Mouse (Mus musculus): ENCODE results near the gene Ttc4. TPM values are rescaled to one million over a fixed set of nuclear protein-coding genes. Genes with fewer than 3 reads are reported as not detected.

Gene Ttc4
- polyA plus RNA-seq, 1 experiment from 2014 or later: 55.6 TPM

DNA sequence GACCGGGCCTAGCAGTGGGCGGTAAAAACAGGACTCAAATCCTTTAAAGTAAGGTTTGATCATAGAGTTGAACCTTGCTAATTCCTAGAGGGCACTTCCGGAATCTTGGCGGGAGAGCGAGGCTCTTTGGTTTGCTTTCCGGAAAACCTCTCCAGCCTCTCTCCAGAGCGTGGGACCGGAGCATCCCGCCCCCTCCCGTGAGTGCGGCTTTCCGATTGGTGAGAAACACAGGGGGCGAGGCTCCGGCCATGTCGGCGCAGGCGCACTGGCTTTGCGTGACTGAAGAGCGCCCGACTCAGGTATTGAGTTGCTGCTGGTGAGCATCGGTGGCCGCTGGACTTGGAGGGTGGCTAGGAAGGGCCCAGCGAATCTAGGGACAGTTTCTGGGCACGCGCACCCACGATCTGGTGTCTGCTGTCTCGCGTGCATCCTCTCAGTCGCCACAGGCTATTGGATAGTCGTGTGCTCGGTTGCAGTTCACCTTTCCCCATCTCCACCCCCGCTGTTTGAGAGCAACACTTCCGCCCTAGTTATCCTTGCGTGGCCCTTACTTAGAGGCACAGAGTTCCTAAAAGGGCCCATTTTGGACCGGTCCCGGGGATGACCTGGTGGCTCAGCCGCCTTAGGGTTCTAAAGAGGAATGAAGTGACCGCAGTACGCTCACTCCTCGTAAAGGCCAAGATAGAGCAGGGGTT, 27.8 kb downstream of the Ttc4 start, which contains the start of gene Pars2:
TSS of gene Pars2 (plus strand) at position 237 of the 695 bp plus-strand sequence.
- Histone ChIP-seq H3K27ac (ENCODE audit: poor library complexity, severe bottlenecking) (peak within 1 kb of the TSS; percentile 52; the same call in 1 of the 2 replicates), H3K27me3 (replicated peaks) (peaks cover 16% of the 10 kb centered on the region), H3K4me3 (peak within 1 kb of the TSS; percentile 72), H3K9me3 (replicated peaks) (no peaks in the 10 kb centered on the region), H3K4me2 (peak within 1 kb of the TSS; percentile 81), H3K36me3 (peaks cover 30% of the 10 kb centered on the region), H3K9ac (peak within 1 kb of the TSS; percentile 83), H3K4me1 (replicated peaks) (peaks cover 7% of the 10 kb centered on the region)
- 4% methylated on average over 40 of the region's 40 CpGs for WGBS
- peak; percentile 98 for ATAC-seq (ENCODE audit: insufficient number of reproducible peaks, low FRiP score)

DNA sequence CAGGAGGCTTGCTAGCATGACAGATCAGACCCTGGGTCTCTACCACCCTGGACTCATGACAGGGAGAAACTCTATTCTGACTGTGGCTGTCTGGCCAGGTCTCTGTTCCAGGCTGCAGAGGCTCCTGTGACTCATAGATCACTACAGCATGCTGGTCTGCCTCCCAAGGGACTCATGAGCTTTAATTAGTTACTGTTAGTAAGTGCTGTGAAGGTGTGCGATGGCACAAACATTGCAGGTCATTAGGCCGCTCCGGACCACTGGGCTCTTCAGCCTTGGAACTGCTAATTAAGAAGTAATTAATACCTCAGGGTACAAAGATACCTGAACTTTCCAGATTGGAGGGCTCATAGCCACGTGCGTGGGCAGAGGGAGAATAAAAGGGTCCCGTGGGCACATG, 31.6 kb downstream of the Ttc4 start:
- Histone ChIP-seq H3K4me1 (replicated peaks) (peaks cover 18% of the 10 kb centered on the region), H3K9me3 (replicated peaks) (no peaks in the 10 kb centered on the region), H3K9ac (no peak overlapping the region), H3K27ac (ENCODE audit: poor library complexity, severe bottlenecking) (no peak overlapping the region), H3K27me3 (replicated peaks) (peaks cover 30% of the 10 kb centered on the region), H3K4me3 (no peak overlapping the region), H3K36me3 (no peaks in the 10 kb centered on the region), H3K4me2 (no peak overlapping the region)
- no peak for ATAC-seq (ENCODE audit: insufficient number of reproducible peaks, low FRiP score)
- WGBS: 85% methylated on average over 6 of the region's 6 CpGs

DNA sequence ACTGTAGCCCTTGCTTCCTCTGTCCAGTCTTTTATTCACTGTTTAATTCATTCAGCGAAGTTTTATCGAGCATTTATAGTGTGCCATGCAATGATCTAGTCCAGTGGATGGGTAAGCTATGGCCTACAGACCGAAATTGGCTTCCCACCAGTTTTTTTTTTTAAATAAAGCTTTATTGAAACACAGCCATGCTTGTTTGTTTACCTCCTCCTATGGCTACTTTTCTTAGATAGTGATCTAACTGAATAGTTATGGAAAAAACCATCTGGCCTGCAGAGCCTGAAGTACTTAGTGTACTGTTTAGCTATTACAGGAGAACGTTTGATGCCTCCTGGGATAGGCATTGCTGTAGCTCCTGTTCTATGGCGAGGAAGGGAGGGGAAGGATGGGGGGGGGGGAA, 32.9 kb downstream of the Ttc4 start:
- Histone ChIP-seq H3K27ac (ENCODE audit: poor library complexity, severe bottlenecking) (no peak overlapping the region), H3K4me1 (replicated peaks) (peaks cover 11% of the 10 kb centered on the region), H3K36me3 (no peaks in the 10 kb centered on the region), H3K9ac (no peak overlapping the region), H3K27me3 (replicated peaks) (peaks cover 31% of the 10 kb centered on the region), H3K9me3 (replicated peaks) (no peaks in the 10 kb centered on the region), H3K4me3 (no peak overlapping the region), H3K4me2 (no peak overlapping the region)
- no peak for ATAC-seq (ENCODE audit: insufficient number of reproducible peaks, low FRiP score)
- WGBS: 75% methylated on average over 5 of the region's 5 CpGs

DNA sequence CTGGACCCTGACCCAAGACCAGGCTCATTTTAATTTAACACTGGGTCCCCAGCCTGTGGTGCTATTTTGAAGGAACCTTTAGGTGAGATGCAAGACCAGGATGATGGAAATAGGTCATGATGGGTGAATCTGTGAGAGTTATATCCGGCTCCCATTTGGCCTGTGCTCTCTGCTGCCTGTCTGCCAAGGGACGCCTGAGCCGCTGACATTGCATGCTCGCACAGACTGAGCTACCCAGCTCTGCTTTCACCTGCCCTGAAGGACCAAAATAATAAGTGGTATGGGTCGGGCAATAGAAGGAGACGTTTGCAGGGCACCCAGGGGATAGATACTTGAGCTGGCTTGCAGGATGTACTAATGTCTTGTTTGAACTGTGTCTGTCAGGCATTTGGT, 34.5 kb downstream of the Ttc4 start:
- ATAC-seq (ENCODE audit: insufficient number of reproducible peaks, low FRiP score): no peak
- 68% methylated on average over 6 of the region's 6 CpGs for WGBS
- H3K36me3 ChIP-seq: no peaks in the 10 kb centered on the region
- peaks cover 11% of the 10 kb centered on the region for H3K4me1 ChIP-seq (replicated peaks)
- H3K27ac ChIP-seq (ENCODE audit: poor library complexity, severe bottlenecking): no peak overlapping the region
- peaks cover 31% of the 10 kb centered on the region for H3K27me3 ChIP-seq (replicated peaks)
- no peaks in the 10 kb centered on the region for H3K9me3 ChIP-seq (replicated peaks)
- H3K9ac ChIP-seq: no peak overlapping the region
- H3K4me2 ChIP-seq: no peak overlapping the region
- H3K4me3 ChIP-seq: no peak overlapping the region

DNA sequence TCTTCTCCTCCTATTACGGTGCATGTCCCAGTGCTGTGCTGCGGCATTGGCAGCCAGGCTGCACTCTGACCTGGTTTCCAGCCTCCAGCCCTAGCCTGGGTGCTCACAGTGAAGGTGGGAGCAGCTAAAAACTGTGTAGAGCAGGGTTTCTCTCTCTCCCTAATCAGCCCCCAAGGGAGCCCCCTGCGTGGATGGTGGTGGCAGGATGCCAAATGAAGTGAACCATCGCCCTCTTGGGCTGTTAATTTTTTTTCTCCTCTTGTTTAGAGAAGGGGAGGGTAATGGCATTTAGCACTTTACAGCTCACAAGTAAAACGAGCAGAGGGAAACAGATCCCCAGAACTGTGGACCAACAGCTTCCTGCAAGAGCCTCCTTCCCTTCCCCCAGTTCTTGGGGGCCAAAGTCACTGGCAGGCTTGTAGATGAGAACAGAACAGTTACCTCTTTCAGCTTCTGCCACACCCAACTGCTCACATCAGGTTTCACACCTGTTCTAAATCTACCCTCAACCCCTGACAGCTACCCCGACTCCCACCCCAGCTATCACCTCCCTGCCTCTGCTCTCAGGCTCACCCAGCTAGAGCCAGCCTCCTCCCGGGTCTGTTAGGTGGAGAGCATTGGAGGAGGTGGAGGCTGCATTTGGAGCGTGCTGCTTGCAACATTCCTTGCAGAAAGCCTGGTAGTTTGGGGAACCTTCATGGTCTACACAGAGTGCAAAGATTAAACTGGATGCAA, 35.1 kb downstream of the Ttc4 start:
- no peaks in the 10 kb centered on the region for H3K36me3 ChIP-seq
- no peak overlapping the region for H3K9ac ChIP-seq
- H3K9me3 ChIP-seq (replicated peaks): no peaks in the 10 kb centered on the region
- H3K27me3 ChIP-seq (replicated peaks): peaks cover 27% of the 10 kb centered on the region
- no peak overlapping the region; the same call in 1 of the 2 replicates for H3K4me2 ChIP-seq
- H3K4me1 ChIP-seq (replicated peaks): peaks cover 11% of the 10 kb centered on the region
- no peak overlapping the region for H3K4me3 ChIP-seq
- no peak for ATAC-seq (ENCODE audit: insufficient number of reproducible peaks, low FRiP score)
- 0 out of 2 replicates have a peak overlapping the region, but pooled peaks have one; percentile 0 for H3K27ac ChIP-seq (ENCODE audit: poor library complexity, severe bottlenecking)
- 16% methylated on average over 8 of the region's 8 CpGs for WGBS

DNA sequence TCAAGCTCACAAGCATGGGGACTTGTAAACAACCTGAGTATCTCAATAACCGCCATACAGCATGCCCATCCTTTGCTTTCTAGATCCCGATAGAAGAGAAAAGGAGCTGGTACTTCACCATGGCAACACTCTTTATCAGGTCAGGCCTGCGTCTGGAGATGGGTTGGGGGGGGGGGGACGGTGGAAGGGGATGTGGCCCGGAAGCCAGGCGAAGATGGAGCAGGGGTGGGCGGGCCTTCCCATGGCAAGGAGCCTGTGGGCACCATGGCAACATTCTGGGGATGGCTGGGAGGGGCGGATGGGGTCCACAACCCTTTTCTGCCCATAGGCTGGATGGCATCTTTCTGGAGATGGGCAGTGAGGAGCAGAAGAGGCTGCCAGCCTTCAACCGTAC, 44.7 kb downstream of the Ttc4 start:
- H3K27ac ChIP-seq (ENCODE audit: poor library complexity, severe bottlenecking): peak overlapping the region; percentile 55; the same call in 1 of the 2 replicates
- no peak overlapping the region for H3K4me3 ChIP-seq
- no peaks in the 10 kb centered on the region for H3K9me3 ChIP-seq (replicated peaks)
- H3K9ac ChIP-seq: no peak overlapping the region
- H3K4me2 ChIP-seq: no peak overlapping the region
- no peaks in the 10 kb centered on the region for H3K36me3 ChIP-seq
- ATAC-seq (ENCODE audit: insufficient number of reproducible peaks, low FRiP score): no peak
- 37% methylated on average over 9 of the region's 9 CpGs for WGBS
- H3K4me1 ChIP-seq (replicated peaks): 0 out of 2 replicates have a peak, but pooled peaks cover 5% of the 10 kb centered on the region
- H3K27me3 ChIP-seq (replicated peaks): peaks cover 52% of the 10 kb centered on the region

DNA sequence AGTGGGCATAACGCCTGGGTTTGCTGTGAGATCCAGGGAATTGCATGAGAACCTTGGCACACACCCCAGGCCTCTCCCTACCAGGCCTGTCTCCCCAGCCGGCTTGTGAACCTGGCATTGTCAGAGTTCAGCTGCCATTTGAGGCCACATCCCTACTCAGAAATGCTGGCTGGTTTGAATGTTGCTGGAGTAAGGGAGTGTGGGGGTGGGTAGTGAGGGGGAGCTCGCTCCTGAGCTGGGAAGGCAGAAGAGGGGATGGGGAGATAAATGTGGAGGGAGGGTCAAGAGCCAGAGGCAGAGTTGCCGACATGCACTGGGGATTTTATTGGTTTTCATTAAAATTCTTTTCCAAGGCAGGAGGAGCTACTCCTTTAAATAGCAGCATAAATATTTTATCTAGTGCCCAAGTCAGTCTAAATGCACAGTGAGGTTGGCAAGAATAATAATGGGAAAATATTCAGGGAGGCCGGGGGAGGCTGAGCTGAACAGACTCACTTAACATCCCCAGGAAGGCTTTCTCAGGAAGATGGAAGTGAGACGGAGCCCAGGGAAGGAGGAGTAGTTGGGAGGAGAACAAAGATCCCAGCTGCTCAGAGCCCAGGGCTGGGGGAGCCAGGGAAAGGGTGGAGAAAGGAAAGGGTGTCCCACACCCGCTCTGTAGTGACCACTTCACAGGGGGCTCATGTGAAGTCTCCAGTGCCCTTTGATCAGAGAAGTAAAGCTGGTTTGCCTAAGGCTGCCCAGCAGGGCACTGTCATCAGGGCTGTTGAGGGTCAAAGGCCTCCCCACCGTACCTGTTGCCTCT, 45.3 kb downstream of the Ttc4 start:
- Histone ChIP-seq H3K4me3 (no peak overlapping the region), H3K36me3 (no peaks in the 10 kb centered on the region), H3K9ac (no peak overlapping the region), H3K4me2 (no peak overlapping the region), H3K9me3 (replicated peaks) (no peaks in the 10 kb centered on the region), H3K27me3 (replicated peaks) (peaks cover 58% of the 10 kb centered on the region), H3K27ac (ENCODE audit: poor library complexity, severe bottlenecking) (peak overlapping the region; percentile 55; the same call in 1 of the 2 replicates), H3K4me1 (replicated peaks) (0 out of 2 replicates have a peak, but pooled peaks cover 5% of the 10 kb centered on the region)
- no peak for ATAC-seq (ENCODE audit: insufficient number of reproducible peaks, low FRiP score)
- 27% methylated on average over 8 of the region's 8 CpGs for WGBS

DNA sequence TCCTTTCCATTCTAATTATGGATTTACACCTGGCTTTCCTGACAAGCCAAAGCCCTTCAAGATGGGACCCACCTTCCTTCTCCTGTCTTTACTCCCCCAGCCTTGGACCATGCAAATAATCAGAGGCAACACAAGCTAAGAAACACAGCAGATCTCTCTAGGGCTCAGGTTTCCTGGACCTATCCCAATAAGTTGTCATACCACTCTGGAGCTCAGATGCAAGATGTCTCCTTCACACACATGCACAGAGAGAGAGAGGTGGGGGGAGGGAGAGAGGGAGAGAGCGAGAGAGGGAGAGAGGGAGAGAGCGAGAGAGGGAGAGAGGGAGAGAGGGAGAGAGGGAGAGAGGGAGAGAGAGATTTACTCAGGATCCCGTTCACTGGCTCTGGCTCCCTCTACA, 46.4 kb downstream of the Ttc4 start:
- peaks cover 64% of the 10 kb centered on the region for H3K27me3 ChIP-seq (replicated peaks)
- no peak overlapping the region for H3K4me2 ChIP-seq
- 0 out of 2 replicates have a peak, but pooled peaks cover 5% of the 10 kb centered on the region for H3K4me1 ChIP-seq (replicated peaks)
- ATAC-seq (ENCODE audit: insufficient number of reproducible peaks, low FRiP score): no peak
- H3K9ac ChIP-seq: no peak overlapping the region
- H3K36me3 ChIP-seq: no peaks in the 10 kb centered on the region
- H3K9me3 ChIP-seq (replicated peaks): no peaks in the 10 kb centered on the region
- WGBS: 29% methylated on average over 1 of the region's 3 CpGs
- no peak overlapping the region for H3K27ac ChIP-seq (ENCODE audit: poor library complexity, severe bottlenecking)
- no peak overlapping the region for H3K4me3 ChIP-seq

DNA sequence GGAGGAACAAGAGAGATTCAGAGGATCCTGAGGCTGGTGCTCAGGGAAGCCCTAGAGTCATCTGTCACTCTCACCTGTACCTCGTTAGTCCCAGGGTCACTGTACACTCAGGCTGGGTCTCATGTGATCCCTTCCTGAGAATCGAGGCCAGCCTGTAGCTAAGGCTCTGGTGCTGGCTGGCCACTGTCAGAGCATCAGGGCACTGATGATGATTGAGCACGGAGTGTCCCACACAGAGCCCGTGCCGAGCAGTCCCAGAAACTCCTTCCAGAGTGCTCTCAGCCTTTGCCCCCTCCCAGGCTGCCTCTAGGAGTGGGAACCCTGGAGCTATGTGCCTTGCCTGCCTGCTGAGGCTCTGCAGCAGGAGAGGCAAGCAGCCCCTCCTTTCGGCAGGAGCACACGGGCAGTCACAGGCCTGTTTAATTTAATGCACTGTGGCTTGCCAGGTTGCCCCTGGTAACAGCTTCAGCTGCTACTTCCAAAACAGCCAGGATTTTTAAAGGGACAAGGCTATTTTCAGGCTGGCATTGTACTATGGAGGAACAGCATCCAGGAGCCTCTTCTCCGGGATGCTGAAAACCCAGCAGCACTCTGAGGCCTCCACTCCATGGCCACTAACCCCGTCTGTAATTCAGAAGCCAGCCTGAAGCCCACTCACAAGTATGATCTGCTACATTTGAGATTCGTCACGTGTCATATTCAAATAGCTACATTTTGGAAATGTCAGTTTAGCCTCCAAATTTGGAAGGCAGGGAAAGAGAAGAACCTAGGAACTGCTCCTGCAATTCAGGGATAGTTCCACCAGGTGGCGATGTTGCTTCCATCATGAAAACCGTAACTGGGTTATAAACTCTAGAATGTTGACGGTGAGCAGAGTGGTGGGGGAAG, 48.2 kb downstream of the Ttc4 start:
- 29% methylated on average over 14 of the region's 14 CpGs for WGBS
- H3K27ac ChIP-seq (ENCODE audit: poor library complexity, severe bottlenecking): no peak overlapping the region
- no peak overlapping the region for H3K9ac ChIP-seq
- H3K36me3 ChIP-seq: no peaks in the 10 kb centered on the region
- H3K9me3 ChIP-seq (replicated peaks): no peaks in the 10 kb centered on the region
- H3K4me3 ChIP-seq: no peak overlapping the region
- no peak overlapping the region for H3K4me2 ChIP-seq
- 0 out of 2 replicates have a peak, but pooled peaks cover 5% of the 10 kb centered on the region for H3K4me1 ChIP-seq (replicated peaks)
- H3K27me3 ChIP-seq (replicated peaks): peaks cover 68% of the 10 kb centered on the region
- ATAC-seq (ENCODE audit: insufficient number of reproducible peaks, low FRiP score): no peak

DNA sequence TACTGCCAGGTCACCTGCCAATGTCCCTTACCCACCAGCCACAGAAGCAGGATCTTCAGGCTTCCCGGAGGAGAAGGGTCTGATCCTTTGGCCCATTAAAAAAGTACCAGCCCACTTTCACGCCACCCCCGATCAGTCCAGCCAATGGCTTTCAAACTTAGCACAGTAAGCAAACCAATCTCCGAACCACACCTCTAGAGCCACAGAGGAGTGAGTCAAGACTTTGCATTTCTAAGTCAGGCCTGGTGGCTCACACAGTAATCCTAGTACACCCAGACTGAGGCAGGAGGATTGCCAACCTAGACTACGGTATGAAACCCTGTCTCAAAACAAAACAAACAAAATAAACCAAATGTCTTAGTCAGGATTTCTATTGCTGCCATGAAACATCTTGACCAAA, 49.4 kb downstream of the Ttc4 start:
- Histone ChIP-seq H3K9ac (no peak overlapping the region), H3K27me3 (replicated peaks) (peaks cover 78% of the 10 kb centered on the region), H3K4me3 (no peak overlapping the region), H3K27ac (ENCODE audit: poor library complexity, severe bottlenecking) (no peak overlapping the region), H3K36me3 (no peaks in the 10 kb centered on the region), H3K4me2 (no peak overlapping the region), H3K4me1 (replicated peaks) (0 out of 2 replicates have a peak, but pooled peaks cover 5% of the 10 kb centered on the region), H3K9me3 (replicated peaks) (no peaks in the 10 kb centered on the region)
- no peak for ATAC-seq (ENCODE audit: insufficient number of reproducible peaks, low FRiP score)
- 65% methylated on average over 5 of the region's 5 CpGs for WGBS

Measured in heart, embryonic 12.5 days (tissue).